Mouse (Mus musculus): Measurements from ENCODE around the gene Cul7. TPM values are rescaled to one million over a fixed set of nuclear protein-coding genes. Genes with fewer than 3 reads are reported as not detected.

Cul7 gene
- total and polyA plus RNA-seq, 3 experiments = 28.6 to 52.6 (median 36.3) TPM

GRCm38 (mm10) chr17:46628791-46629684, 21.1 kb upstream of the Cul7 start, which contains the start of gene Ptk7:
Gene Ptk7 (minus strand): TSS chr17:46629504.
- DNase-seq = peak; percentile 70

GRCm38 (mm10) chr17:46629685-46630441, 20.3 kb upstream of the Cul7 start:
- DNase-seq = peak; percentile 23

- DNase-seq = peak; percentile 54
Measured at GRCm38 (mm10) chr17:46636831-46637523, 13.2 kb upstream of the Cul7 start.

- DNase-seq = no peak
Measured at GRCm38 (mm10) chr17:46639929-46640328, 10.2 kb upstream of the Cul7 start.

GRCm38 (mm10) chr17:46642060-46642459, 8.1 kb upstream of the Cul7 start:
- DNase-seq = no peak

- no peak for DNase-seq
Measured at GRCm38 (mm10) chr17:46644152-46644805, 5.9 kb upstream of the Cul7 start.

- peak; percentile 77 for DNase-seq
Measured at GRCm38 (mm10) chr17:46644916-46645475, 5.1 kb upstream of the Cul7 start.

GRCm38 (mm10) chr17:46645561-46646321, 4.4 kb upstream of the Cul7 start, which contains the start of the genes Klc4 and Mrpl2:
Gene Klc4 (minus strand): TSS chr17:46646022.
Gene Mrpl2 (plus strand): TSS chr17:46646229.
- peak; percentile 98 for DNase-seq

- DNase-seq = no peak
Measured at GRCm38 (mm10) chr17:46646322-46646662, 3.8 kb upstream of the Cul7 start.

GRCm38 (mm10) chr17:46647279-46647678, 2.9 kb upstream of the Cul7 start:
- no peak for DNase-seq

- no peak for DNase-seq
Measured at GRCm38 (mm10) chr17:46648436-46648835, 1.7 kb upstream of the Cul7 start.

- DNase-seq = no peak
Measured at GRCm38 (mm10) chr17:46649811-46650210, 326 bp upstream of the Cul7 start.

- no peak for DNase-seq
Measured at GRCm38 (mm10) chr17:46651292-46651691, 1.2 kb downstream of the Cul7 start.

- DNase-seq = no peak
Measured at GRCm38 (mm10) chr17:46651755-46652547, 1.8 kb downstream of the Cul7 start.

GRCm38 (mm10) chr17:46656054-46656453, 5.9 kb downstream of the Cul7 start:
- DNase-seq = no peak

- no peak for DNase-seq
Measured at GRCm38 (mm10) chr17:46661351-46661750, 11.2 kb downstream of the Cul7 start.

- no peak for DNase-seq
Measured at GRCm38 (mm10) chr17:46661981-46662380, 11.8 kb downstream of the Cul7 start.

- no peak for DNase-seq
Measured at GRCm38 (mm10) chr17:46662730-46663129, 12.6 kb downstream of the Cul7 start.

- peak; percentile 68 for DNase-seq
Measured at GRCm38 (mm10) chr17:46667712-46668111, 17.6 kb downstream of the Cul7 start.

- DNase-seq = no peak
Measured at GRCm38 (mm10) chr17:46669911-46670310, 19.8 kb downstream of the Cul7 start.

All from adrenal gland, adult 2 months (tissue).